Mouse (Mus musculus) intestine, embryonic 14.5 days (tissue): ENCODE results near the gene Nhlrc2. TPM values are rescaled to one million over a fixed set of nuclear protein-coding genes. Genes with fewer than 3 reads are reported as not detected.

Source experiments
- ATAC-seq: fragments of 200-750 bp; cut with Nextera tagmentation; replicated peaks from 2 replicates; pipeline ENCODE4 v1.8.0; 2017; ENCODE audit warnings: low read depth, moderate number of reproducible peaks, moderate TSS enrichment, moderate library complexity; ENCODE audit not compliant: low FRiP score, low TSS enrichment
- DNase-seq: peaks from one replicate; pipeline ENCODE4 v3.0.0-alpha.2; 2018; ENCODE audit warnings: low spot score
- H3K27ac ChIP-seq: fragments of 300-500 bp; sonication (generic); 2 replicates; pipeline ENCODE4 v1.5.1; 2014; ENCODE audit warnings: low read depth, mild to moderate bottlenecking, control low read depth
- H3K27me3 ChIP-seq: fragments of 300-500 bp; sonication (generic); replicated peaks from 2 replicates; pipeline ENCODE4 v1.6.1; 2014; ENCODE audit warnings: low read length, control low read depth; ENCODE audit not compliant: control insufficient read depth, insufficient read depth
- H3K36me3 ChIP-seq: fragments of 300-500 bp; sonication (generic); 2 replicates; pipeline ENCODE4 v1.6.1; 2014; ENCODE audit warnings: low read length, control low read depth; ENCODE audit not compliant: control insufficient read depth, insufficient read depth
- H3K4me1 ChIP-seq: fragments of 300-500 bp; sonication (generic); replicated peaks from 2 replicates; pipeline ENCODE4 v1.6.1; 2014; ENCODE audit warnings: low read length, control low read depth, mixed read lengths; ENCODE audit not compliant: control insufficient read depth, insufficient read depth
- H3K4me2 ChIP-seq: fragments of 300-500 bp; sonication (generic); 2 replicates; pipeline ENCODE4 v1.6.1; 2014; ENCODE audit warnings: low read length
- H3K4me3 ChIP-seq: fragments of 300-500 bp; sonication (generic); 2 replicates; pipeline ENCODE4 v1.5.1; 2014; ENCODE audit warnings: low read depth, low read length, control low read depth, mixed read lengths
- H3K9ac ChIP-seq: fragments of 300-500 bp; sonication (generic); 2 replicates; pipeline ENCODE4 v1.6.1; 2014; ENCODE audit warnings: mild to moderate bottlenecking, low read length
- H3K9me3 ChIP-seq: fragments of 300-500 bp; sonication (generic); 2 replicates; pipeline ENCODE4 v1.6.1; 2016; ENCODE audit warnings: low read length, control low read depth; ENCODE audit not compliant: control insufficient read depth
- WGBS: fragments of 180-500 bp; shearing (Covaris S2); extraction: QIAGEN DNeasy Blood & Tissue Kit; methylation state at CpG from one replicate; pipeline ENCODE4 v1.1.7; 2014; 5-methylcytosine and 5-hydroxymethylcytosine counted together
- polyA plus RNA-seq: library from polyadenylated mRNA; unstranded; fragments of >200 nt; fragmentation: Nextera tagmentation; extraction: Ambion mirVana; gene quantifications from 2 replicates; pipeline ENCODE4 v1.2.1, GENCODE M21; 2014

The Nhlrc2 gene
- polyA plus RNA-seq, 1 experiment from 2014 or later: 18.0 TPM

DNA sequence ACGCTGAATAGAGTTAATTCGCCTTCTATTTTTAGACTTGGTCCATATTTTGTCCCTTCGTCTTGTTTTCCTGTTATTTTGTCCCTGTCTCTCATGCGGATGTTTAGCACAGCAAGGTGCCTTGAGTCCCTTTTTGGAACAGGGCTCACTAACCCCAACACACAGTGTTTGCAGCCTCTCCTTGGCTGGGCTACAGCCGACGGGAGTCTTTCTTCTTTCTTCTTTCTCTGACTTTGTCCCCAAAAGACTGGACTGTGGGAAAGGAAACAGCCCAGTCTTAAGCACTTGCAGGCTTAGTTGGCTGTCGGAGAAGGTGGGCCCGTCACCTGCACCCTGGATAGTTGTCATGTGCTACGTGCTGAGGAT, 89.6 kb downstream of the Nhlrc2 start:
- 92% methylated on average over 9 of the region's 9 CpGs for WGBS
- no peak for ATAC-seq

DNA sequence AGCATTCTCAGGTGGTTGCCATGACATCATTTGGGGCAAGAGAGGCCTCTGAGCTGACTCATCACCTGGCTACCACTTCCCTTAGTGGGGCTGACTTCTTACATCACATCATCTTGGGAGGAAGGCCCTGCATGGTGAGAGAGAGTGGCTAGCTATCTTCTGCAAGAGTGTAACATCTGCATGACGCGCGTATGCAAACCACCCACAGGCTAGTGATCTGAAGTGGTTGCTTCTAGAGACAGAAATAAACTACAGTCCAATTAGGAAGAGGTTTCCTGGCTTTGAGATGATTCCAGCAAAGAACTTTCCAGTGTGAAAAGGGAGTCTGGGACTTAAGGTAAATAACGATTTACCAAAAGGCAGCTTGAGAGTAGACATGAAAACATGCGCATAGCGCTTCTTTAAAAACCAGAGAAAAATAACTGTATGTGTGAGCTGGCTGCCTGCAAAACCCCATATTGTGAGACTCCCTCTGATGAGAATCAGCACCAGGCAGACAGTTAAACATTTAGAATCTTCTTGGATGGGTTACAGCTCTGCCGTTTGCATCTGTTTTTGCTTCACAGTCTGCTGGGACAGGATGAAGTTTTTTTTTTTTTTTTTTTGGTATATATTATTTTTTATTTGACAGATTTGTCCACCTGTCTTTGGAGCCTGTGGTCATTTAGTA, 99.5 kb downstream of the Nhlrc2 start:
- peak overlapping the region; percentile 19; the same call in 1 of the 2 replicates for H3K27ac ChIP-seq
- no peaks in the 10 kb centered on the region for H3K36me3 ChIP-seq
- H3K27me3 ChIP-seq: no peaks in the 10 kb centered on the region
- ATAC-seq: no peak
- DNase-seq: no peak
- no peaks in the 10 kb centered on the region for H3K9me3 ChIP-seq
- no peak overlapping the region for H3K9ac ChIP-seq
- no peak overlapping the region for H3K4me2 ChIP-seq
- 62% methylated on average over 7 of the region's 7 CpGs for WGBS
- peaks cover 16% of the 10 kb centered on the region for H3K4me1 ChIP-seq
- no peak overlapping the region for H3K4me3 ChIP-seq

More for the DNA sequence above, 89.6 kb downstream of the Nhlrc2 start:
- Histone ChIP-seq H3K36me3 (no peaks in the 10 kb centered on the region), H3K9me3 (no peaks in the 10 kb centered on the region), H3K27ac (no peak overlapping the region), H3K27me3 (no peaks in the 10 kb centered on the region), H3K4me2 (no peak overlapping the region), H3K4me3 (no peak overlapping the region), H3K9ac (no peak overlapping the region), H3K4me1 (no peaks in the 10 kb centered on the region)
- DNase-seq: no peak

DNA sequence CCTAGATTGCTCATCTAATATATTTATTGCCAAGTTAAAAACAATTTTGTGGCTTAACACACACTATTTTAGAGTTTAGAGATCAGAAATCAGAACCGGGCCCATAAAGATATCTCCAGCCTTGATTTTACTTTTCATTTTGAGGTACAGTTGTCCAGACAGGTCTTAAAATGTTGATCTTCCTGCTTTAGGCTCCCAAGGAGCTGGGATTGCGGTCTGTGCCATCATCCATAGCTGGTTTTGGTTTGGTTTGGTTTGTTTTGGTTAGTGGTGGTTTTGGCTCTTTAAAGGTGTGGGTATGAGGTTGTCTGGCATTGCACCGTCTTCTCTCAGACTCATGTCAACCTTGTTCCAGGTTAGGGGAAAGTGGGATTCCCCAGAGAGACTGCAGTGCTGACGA, 103.2 kb downstream of the Nhlrc2 start:
- H3K9ac ChIP-seq: no peak overlapping the region
- DNase-seq (no peak), ATAC-seq (no peak)
- H3K27ac ChIP-seq: peak overlapping the region; percentile 14; the same call in 1 of the 2 replicates
- H3K4me3 ChIP-seq: no peak overlapping the region
- H3K4me2 ChIP-seq: no peak overlapping the region
- no peaks in the 10 kb centered on the region for H3K36me3 ChIP-seq
- 84% methylated on average over 4 of the region's 4 CpGs for WGBS
- peaks cover 23% of the 10 kb centered on the region for H3K4me1 ChIP-seq
- H3K27me3 ChIP-seq: no peaks in the 10 kb centered on the region
- peaks cover 4% of the 10 kb centered on the region; the same call in 1 of the 2 replicates for H3K9me3 ChIP-seq

DNA sequence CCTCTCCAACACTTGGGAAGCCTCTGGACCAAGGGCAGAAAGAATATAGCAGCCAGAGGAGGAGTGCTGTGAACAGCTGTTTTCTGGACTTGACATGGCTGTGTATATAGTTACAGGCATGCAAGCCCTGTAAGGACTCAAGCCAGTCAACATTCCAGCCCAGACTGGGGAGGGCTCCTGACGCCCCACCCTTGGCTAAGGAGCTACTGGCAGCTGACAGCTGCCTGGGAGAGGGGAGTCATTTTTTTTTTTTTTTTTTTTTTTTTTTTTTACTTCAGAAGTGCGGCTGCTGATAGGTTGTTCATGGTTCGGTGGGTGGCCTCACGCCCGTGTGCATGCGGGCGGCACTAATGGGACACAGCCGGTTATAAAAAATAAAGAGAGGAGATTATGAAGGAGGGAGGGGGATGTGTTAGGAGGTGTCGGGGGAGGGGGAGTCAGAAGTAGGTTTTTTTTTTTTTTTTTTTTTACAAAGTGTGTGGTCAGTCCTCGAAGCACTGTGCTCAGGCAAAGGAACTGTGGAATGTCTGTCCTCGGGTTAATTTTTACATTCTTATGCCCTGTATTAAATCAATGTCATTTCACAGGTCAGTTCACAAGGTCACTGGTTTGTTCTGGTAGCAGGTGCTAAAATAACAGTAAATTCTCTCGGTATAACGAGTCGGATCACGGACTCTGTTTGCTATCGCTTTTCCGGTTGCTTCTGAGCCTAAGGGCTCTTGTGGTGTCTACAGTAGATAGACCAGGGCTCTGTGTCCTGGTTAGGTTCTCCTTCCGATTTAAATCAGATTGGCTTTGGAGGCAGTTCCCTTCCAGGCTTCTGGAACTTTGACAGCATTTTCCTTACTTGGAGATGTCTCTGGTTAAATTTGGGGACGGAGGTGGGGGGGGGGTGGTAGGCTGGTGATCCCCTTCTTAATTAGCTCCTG, 104.2 kb downstream of the Nhlrc2 start:
- H3K4me2 ChIP-seq: peak overlapping the region; percentile 29
- H3K4me1 ChIP-seq: peaks cover 20% of the 10 kb centered on the region
- peaks cover 4% of the 10 kb centered on the region; the same call in 1 of the 2 replicates for H3K9me3 ChIP-seq
- H3K27ac ChIP-seq: peak overlapping the region; percentile 14
- H3K27me3 ChIP-seq: no peaks in the 10 kb centered on the region
- no peaks in the 10 kb centered on the region for H3K36me3 ChIP-seq
- 18% methylated on average over 19 of the region's 19 CpGs for WGBS
- ATAC-seq (peak; percentile 83), DNase-seq (peak; percentile 69)
- no peak overlapping the region for H3K4me3 ChIP-seq
- H3K9ac ChIP-seq: no peak overlapping the region

Other genes with a start within 250 kb of the Nhlrc2 start
- 0.26 and 0.27 TPM in 2 replicates for gene Nrap, start 158.2 kb upstream of the Nhlrc2 start, polyA plus RNA-seq
- gene Casp7, start 151.1 kb upstream of the Nhlrc2 start, polyA plus RNA-seq: 27.1 and 30.9 TPM in 2 replicates
- 0.31 TPM in 2 replicates for gene Plekhs1, start 86.6 kb upstream of the Nhlrc2 start, polyA plus RNA-seq
- gene Dclre1a, start within 50 bp of the Nhlrc2 start, polyA plus RNA-seq: 23.9 and 26.0 TPM in 2 replicates
- 0.67 and 0.76 TPM in 2 replicates for gene Adrb1, start 173.9 kb downstream of the Nhlrc2 start, polyA plus RNA-seq